Mouse (Mus musculus): Measurements from ENCODE around the gene Ticrr.

The Ticrr gene

GRCm38 (mm10) chr7:79729169-79729568, 69.2 kb downstream of the Ticrr start:
- TF ChIP-seq GATA4 (IDR thresholded peaks at IDR 0.05; ENCODE audit: insufficient replicate concordance, low read length) = no peak

- TF ChIP-seq GATA4 (IDR thresholded peaks at IDR 0.05; ENCODE audit: insufficient replicate concordance, low read length) = no peak
These were observed 69.9 kb downstream of the Ticrr start for GRCm38 (mm10) chr7:79729743-79730370.

GRCm38 (mm10) chr7:79731438-79731837, 71.4 kb downstream of the Ticrr start:
- TF ChIP-seq GATA4 (IDR thresholded peaks at IDR 0.05; ENCODE audit: insufficient replicate concordance, low read length) = no peak

- TF ChIP-seq GATA4 (IDR thresholded peaks at IDR 0.05; ENCODE audit: insufficient replicate concordance, low read length) = no peak
These were observed 72.6 kb downstream of the Ticrr start, which contains the start of gene Plin1 for GRCm38 (mm10) chr7:79732622-79733021. Plin1 (minus strand) TSS chr7:79732903.

- peak; percentile 35; the same call in 1 of the 2 replicates for TF ChIP-seq GATA4 (IDR thresholded peaks at IDR 0.05; ENCODE audit: insufficient replicate concordance, low read length)
These were observed 74.6 kb downstream of the Ticrr start for GRCm38 (mm10) chr7:79734563-79734962.

- TF ChIP-seq GATA4 (IDR thresholded peaks at IDR 0.05; ENCODE audit: insufficient replicate concordance, low read length) = peak; percentile 97
These were observed 76.5 kb downstream of the Ticrr start for GRCm38 (mm10) chr7:79736511-79736910.

GRCm38 (mm10) chr7:79738913-79739312, 78.9 kb downstream of the Ticrr start:
- TF ChIP-seq GATA4 (IDR thresholded peaks at IDR 0.05; ENCODE audit: insufficient replicate concordance, low read length) = no peak

GRCm38 (mm10) chr7:79740279-79740678, 80.3 kb downstream of the Ticrr start:
- TF ChIP-seq GATA4 (IDR thresholded peaks at IDR 0.05; ENCODE audit: insufficient replicate concordance, low read length) = no peak

- no peak for TF ChIP-seq GATA4 (IDR thresholded peaks at IDR 0.05; ENCODE audit: insufficient replicate concordance, low read length)
These were observed 82.3 kb downstream of the Ticrr start for GRCm38 (mm10) chr7:79742277-79742658.

- peak; percentile 26; the same call in 1 of the 2 replicates for TF ChIP-seq GATA4 (IDR thresholded peaks at IDR 0.05; ENCODE audit: insufficient replicate concordance, low read length)
These were observed 82.9 kb downstream of the Ticrr start, which contains the start of the genes Pex11a and Wdr93 for GRCm38 (mm10) chr7:79742659-79743536. Pex11a (minus strand) TSS chr7:79743131. Wdr93 (plus strand) TSS chr7:79743163.

- no peak for TF ChIP-seq GATA4 (IDR thresholded peaks at IDR 0.05; ENCODE audit: insufficient replicate concordance, low read length)
These were observed 84.1 kb downstream of the Ticrr start for GRCm38 (mm10) chr7:79744051-79744450.

- no peak for TF ChIP-seq GATA4 (IDR thresholded peaks at IDR 0.05; ENCODE audit: insufficient replicate concordance, low read length)
These were observed 84.6 kb downstream of the Ticrr start for GRCm38 (mm10) chr7:79744585-79744984.

GRCm38 (mm10) chr7:79747659-79748058, 87.7 kb downstream of the Ticrr start:
- no peak for TF ChIP-seq GATA4 (IDR thresholded peaks at IDR 0.05; ENCODE audit: insufficient replicate concordance, low read length)
